Mouse (Mus musculus) heart, embryonic 12.5 days (tissue): ENCODE data around the gene Itga9. TPM values are rescaled to one million over a fixed set of nuclear protein-coding genes. Genes with fewer than 3 reads are reported as not detected.

Experiments used
- ATAC-seq: fragments of 200-750 bp; cut with Nextera tagmentation; 2 replicates; pipeline ENCODE4 v1.8.0; 2017; ENCODE audit warnings: moderate TSS enrichment, moderate library complexity; ENCODE audit not compliant: insufficient number of reproducible peaks, low FRiP score
- H3K27ac ChIP-seq: fragments of 300-500 bp; sonication (generic); 2 replicates; pipeline ENCODE4 v1.5.1; 2016; ENCODE audit warnings: mild to moderate bottlenecking, moderate library complexity; ENCODE audit not compliant: poor library complexity, severe bottlenecking
- H3K27me3 ChIP-seq: fragments of 300-500 bp; sonication (generic); replicated peaks from 2 replicates; pipeline ENCODE4 v1.6.1; 2016; ENCODE audit warnings: mild to moderate bottlenecking, moderate library complexity
- H3K36me3 ChIP-seq: fragments of 300-500 bp; sonication (generic); 2 replicates; pipeline ENCODE4 v1.6.1; 2016; ENCODE audit warnings: mild to moderate bottlenecking, moderate library complexity
- H3K4me1 ChIP-seq: fragments of 300-500 bp; sonication (generic); replicated peaks from 2 replicates; pipeline ENCODE4 v1.6.1; 2016; ENCODE audit warnings: mild to moderate bottlenecking
- H3K4me2 ChIP-seq: fragments of 300-500 bp; sonication (generic); 2 replicates; pipeline ENCODE4 v1.6.1; 2016; ENCODE audit warnings: mild to moderate bottlenecking, moderate library complexity
- H3K4me3 ChIP-seq: fragments of 300-500 bp; sonication (generic); 2 replicates; pipeline ENCODE4 v1.5.1; 2016; ENCODE audit warnings: mild to moderate bottlenecking
- H3K9ac ChIP-seq: fragments of 300-500 bp; sonication (generic); 2 replicates; pipeline ENCODE4 v1.6.1; 2016; ENCODE audit warnings: mild to moderate bottlenecking, moderate library complexity
- H3K9me3 ChIP-seq: fragments of 300-500 bp; sonication (generic); replicated peaks from 2 replicates; pipeline ENCODE4 v1.6.1; 2016; ENCODE audit warnings: mild to moderate bottlenecking, moderate library complexity
- WGBS: fragments of 180-500 bp; shearing (Covaris S2); methylation state at CpG from one replicate; pipeline ENCODE4 v1.1.7; 2016; 5-methylcytosine and 5-hydroxymethylcytosine counted together
- polyA plus RNA-seq: library from polyadenylated mRNA; unstranded; fragments of >200 nt; fragmentation: Nextera tagmentation; extraction: Ambion mirVana; gene quantifications from 2 replicates; pipeline ENCODE4 v1.2.1, GENCODE M21; 2016

Itga9 gene
- polyA plus RNA-seq, 1 experiment from 2014 or later: 21.0 TPM

DNA sequence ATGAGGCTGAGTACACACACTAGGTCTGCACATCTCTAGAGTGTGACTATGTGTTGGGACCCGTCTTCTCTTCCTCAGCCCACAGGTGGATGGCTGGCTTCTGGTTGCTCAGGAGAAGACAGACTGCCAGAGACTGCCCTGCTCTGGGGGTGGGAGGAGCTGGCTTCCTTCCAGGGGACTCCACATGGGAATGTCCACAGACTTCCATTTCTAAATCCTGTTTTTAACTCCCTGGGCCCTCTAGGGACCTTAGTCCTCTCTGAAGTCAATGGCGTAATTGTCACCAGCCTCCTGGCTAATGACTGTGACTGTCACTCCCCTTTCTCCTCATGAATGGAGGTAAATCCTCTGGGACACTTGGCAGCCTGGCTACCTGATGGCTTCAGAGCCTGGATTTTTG, 45.4 kb downstream of the Itga9 start:
- Histone ChIP-seq H3K27me3 (no peaks in the 10 kb centered on the region; the same call in 1 of the 2 replicates), H3K36me3 (peaks cover 18% of the 10 kb centered on the region), H3K9ac (no peak overlapping the region), H3K4me3 (no peak overlapping the region), H3K4me2 (no peak overlapping the region), H3K4me1 (peaks cover 32% of the 10 kb centered on the region), H3K9me3 (0 out of 2 replicates have a peak, but pooled peaks cover 8% of the 10 kb centered on the region), H3K27ac (no peak overlapping the region)
- WGBS: 66% methylated on average over 2 of the region's 2 CpGs
- no peak for ATAC-seq

DNA sequence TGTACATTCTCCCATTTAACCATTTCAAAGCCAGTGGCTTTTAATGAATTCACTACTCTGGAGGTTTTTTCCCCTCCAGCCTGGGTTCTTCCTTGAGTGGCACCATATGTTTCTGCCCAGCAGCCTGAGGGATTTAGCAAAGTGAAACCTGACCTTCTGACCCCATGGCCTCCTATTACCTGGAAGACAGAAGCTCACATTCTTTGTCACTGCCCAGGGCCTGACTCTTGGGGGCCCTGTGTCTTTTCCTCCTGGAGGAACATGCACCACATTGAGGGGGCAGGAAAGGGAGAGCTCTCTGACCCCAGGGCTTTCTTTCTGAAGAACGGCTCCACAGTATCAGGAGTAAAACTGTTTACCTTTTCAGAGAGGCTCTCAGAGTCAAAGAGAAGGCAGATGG, 46.9 kb downstream of the Itga9 start:
- Histone ChIP-seq H3K27me3 (no peaks in the 10 kb centered on the region; the same call in 1 of the 2 replicates), H3K27ac (no peak overlapping the region), H3K4me3 (no peak overlapping the region), H3K4me2 (no peak overlapping the region), H3K36me3 (peaks cover 18% of the 10 kb centered on the region), H3K4me1 (peaks cover 22% of the 10 kb centered on the region), H3K9ac (no peak overlapping the region), H3K9me3 (0 out of 2 replicates have a peak, but pooled peaks cover 8% of the 10 kb centered on the region)
- ATAC-seq: no peak
- WGBS: 71% methylated on average over 1 of the region's 1 CpGs

DNA sequence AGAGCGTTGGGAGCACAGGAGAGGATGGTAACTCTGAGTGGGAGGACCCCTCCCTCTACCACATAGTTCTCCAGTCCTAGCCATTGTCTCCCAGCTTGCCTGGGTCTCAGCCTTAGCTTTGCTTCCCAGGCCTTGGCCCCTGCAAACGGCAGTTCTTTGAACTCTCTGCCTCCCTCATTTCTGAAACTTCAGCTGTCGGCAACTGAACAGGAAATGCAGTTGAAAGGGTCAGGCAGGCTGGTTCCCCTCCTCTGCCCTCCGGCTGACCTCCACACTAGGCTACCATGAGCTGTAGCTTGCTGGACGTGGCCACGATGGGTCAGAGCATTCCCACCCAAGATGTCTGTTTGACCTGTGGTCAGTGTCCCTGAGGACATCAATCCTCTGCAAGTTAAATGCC, 48.5 kb downstream of the Itga9 start:
- H3K27ac ChIP-seq: no peak overlapping the region
- no peaks in the 10 kb centered on the region for H3K27me3 ChIP-seq
- H3K4me1 ChIP-seq: peaks cover 23% of the 10 kb centered on the region
- no peak overlapping the region for H3K4me2 ChIP-seq
- peak; percentile 30; the same call in 1 of the 2 replicates for ATAC-seq
- no peak overlapping the region for H3K9ac ChIP-seq
- H3K36me3 ChIP-seq: peaks cover 24% of the 10 kb centered on the region
- 19% methylated on average over 6 of the region's 6 CpGs for WGBS
- 0 out of 2 replicates have a peak, but pooled peaks cover 6% of the 10 kb centered on the region for H3K9me3 ChIP-seq
- no peak overlapping the region for H3K4me3 ChIP-seq

GRCm38 (mm10) chr9:118655726-118656125, 49.2 kb downstream of the Itga9 start:
- H3K9ac ChIP-seq: no peak overlapping the region
- H3K4me3 ChIP-seq: no peak overlapping the region
- no peak overlapping the region for H3K27ac ChIP-seq
- 0 out of 2 replicates have a peak, but pooled peaks cover 6% of the 10 kb centered on the region for H3K9me3 ChIP-seq
- 66% methylated on average over 3 of the region's 3 CpGs for WGBS
- peaks cover 24% of the 10 kb centered on the region for H3K36me3 ChIP-seq
- H3K4me2 ChIP-seq: no peak overlapping the region
- no peak for ATAC-seq
- H3K4me1 ChIP-seq: peaks cover 28% of the 10 kb centered on the region
- H3K27me3 ChIP-seq: no peaks in the 10 kb centered on the region

DNA sequence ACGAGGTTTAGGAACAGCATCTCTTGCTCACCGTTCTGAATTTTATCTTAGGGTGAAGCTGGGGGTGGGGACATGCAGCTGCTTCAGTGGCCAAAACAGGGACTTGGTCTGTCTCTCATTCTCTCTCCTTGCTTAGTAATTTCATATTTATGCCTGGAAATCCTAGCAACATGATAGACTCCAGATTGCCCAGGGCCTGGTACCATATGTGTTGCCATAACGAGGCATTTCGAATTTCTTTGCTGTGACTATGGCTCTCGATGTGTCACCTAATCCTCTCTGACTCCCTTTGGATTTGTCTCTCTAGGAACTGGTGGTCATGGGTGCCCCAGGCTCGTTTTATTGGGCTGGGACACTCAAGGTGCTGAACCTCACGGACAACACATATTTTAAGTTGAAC, 51.7 kb downstream of the Itga9 start:
- Histone ChIP-seq H3K4me1 (peaks cover 24% of the 10 kb centered on the region), H3K27ac (no peak overlapping the region), H3K4me3 (no peak overlapping the region), H3K27me3 (no peaks in the 10 kb centered on the region), H3K9me3 (0 out of 2 replicates have a peak, but pooled peaks cover 1% of the 10 kb centered on the region), H3K36me3 (peaks cover 26% of the 10 kb centered on the region), H3K9ac (no peak overlapping the region), H3K4me2 (no peak overlapping the region)
- WGBS: 79% methylated on average over 7 of the region's 7 CpGs
- ATAC-seq: no peak

DNA sequence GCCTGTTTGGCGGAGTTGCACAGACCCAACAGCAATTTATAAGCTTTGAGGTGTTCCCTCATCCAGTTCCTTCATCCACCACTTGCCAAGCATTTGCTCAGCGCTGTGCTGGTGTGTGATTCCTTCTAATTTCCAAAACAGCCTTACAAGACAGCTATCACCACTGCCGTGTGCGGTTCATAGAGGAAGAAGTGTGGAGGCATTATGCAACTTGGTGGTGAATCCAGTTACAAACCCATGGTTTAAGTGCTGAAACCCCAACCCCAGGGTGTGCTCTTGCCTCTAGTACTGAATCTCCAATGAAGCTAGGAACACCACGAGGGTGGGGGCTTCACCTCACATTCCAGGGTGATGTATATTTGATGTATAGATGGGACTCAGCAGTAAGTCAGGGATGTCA, 53.3 kb downstream of the Itga9 start:
- Histone ChIP-seq H3K27ac (no peak overlapping the region), H3K36me3 (peaks cover 29% of the 10 kb centered on the region), H3K4me1 (peaks cover 18% of the 10 kb centered on the region), H3K4me3 (no peak overlapping the region), H3K27me3 (0 out of 2 replicates have a peak, but pooled peaks cover 3% of the 10 kb centered on the region), H3K9me3 (no peaks in the 10 kb centered on the region), H3K4me2 (no peak overlapping the region), H3K9ac (no peak overlapping the region)
- WGBS: 66% methylated on average over 5 of the region's 5 CpGs
- ATAC-seq: no peak

DNA sequence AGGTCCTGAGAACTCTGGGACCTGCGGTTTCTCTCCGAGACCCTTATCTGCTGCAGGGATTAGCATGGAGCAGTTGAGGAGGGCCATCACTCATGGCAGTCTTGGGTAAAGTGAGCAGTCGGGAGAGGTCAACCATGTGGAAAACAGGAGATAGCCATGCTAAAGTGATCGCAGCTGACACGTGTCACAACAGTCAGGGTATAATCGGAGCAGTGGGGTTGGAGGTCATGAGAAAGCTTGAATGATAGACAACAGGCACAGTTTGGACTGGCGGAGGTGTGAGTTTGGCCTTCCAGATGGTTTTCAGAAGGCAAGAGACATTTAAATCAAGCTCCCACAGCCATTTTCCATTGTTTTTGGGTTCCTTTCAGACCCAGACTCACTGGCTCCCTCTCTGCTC, 53.8 kb downstream of the Itga9 start:
- Histone ChIP-seq H3K4me1 (peaks cover 14% of the 10 kb centered on the region), H3K9ac (no peak overlapping the region), H3K4me3 (no peak overlapping the region), H3K27ac (no peak overlapping the region), H3K4me2 (no peak overlapping the region), H3K36me3 (peaks cover 29% of the 10 kb centered on the region), H3K27me3 (0 out of 2 replicates have a peak, but pooled peaks cover 3% of the 10 kb centered on the region), H3K9me3 (no peaks in the 10 kb centered on the region)
- 30% methylated on average over 7 of the region's 7 CpGs for WGBS
- ATAC-seq: peak; percentile 40

DNA sequence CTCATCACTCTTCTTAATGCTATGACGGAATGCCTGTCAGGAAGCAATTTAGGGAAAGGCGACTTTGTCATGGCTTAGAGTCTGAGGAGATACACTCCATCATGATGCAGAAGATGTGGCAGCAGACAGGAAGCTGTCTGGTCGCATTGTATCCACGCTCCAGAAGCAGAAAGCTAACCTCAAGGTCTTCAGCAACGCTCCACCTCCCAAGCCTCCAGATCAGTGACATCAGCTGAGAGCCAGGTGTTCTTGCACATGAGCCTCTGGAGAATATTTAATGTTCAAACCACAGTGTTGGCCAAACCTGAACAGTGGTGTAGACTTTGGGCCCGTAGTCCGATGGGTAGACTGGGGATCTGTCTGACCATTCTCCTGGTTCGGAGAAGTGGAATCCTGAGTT, 55.5 kb downstream of the Itga9 start:
- no peak overlapping the region for H3K4me2 ChIP-seq
- no peak for ATAC-seq
- H3K27me3 ChIP-seq: 0 out of 2 replicates have a peak, but pooled peaks cover 6% of the 10 kb centered on the region
- H3K9ac ChIP-seq: no peak overlapping the region
- H3K4me1 ChIP-seq: peaks cover 18% of the 10 kb centered on the region
- 73% methylated on average over 8 of the region's 8 CpGs for WGBS
- H3K27ac ChIP-seq: no peak overlapping the region
- no peak overlapping the region for H3K4me3 ChIP-seq
- H3K9me3 ChIP-seq: peaks cover 6% of the 10 kb centered on the region
- H3K36me3 ChIP-seq: peaks cover 47% of the 10 kb centered on the region

- Histone ChIP-seq H3K27me3 (0 out of 2 replicates have a peak, but pooled peaks cover 6% of the 10 kb centered on the region), H3K4me3 (no peak overlapping the region), H3K9ac (no peak overlapping the region), H3K4me1 (peaks cover 18% of the 10 kb centered on the region), H3K36me3 (peaks cover 49% of the 10 kb centered on the region), H3K9me3 (peaks cover 6% of the 10 kb centered on the region), H3K4me2 (no peak overlapping the region), H3K27ac (no peak overlapping the region)
- no peak for ATAC-seq
- 81% methylated on average over 10 of the region's 10 CpGs for WGBS
Measured at GRCm38 (mm10) chr9:118662476-118662875, 56.0 kb downstream of the Itga9 start.

GRCm38 (mm10) chr9:118663938-118664337, 57.4 kb downstream of the Itga9 start:
- peaks cover 18% of the 10 kb centered on the region for H3K4me1 ChIP-seq
- 76% methylated on average over 6 of the region's 6 CpGs for WGBS
- H3K27ac ChIP-seq: no peak overlapping the region
- H3K4me3 ChIP-seq: no peak overlapping the region
- H3K36me3 ChIP-seq: peaks cover 54% of the 10 kb centered on the region
- H3K4me2 ChIP-seq: no peak overlapping the region
- H3K9ac ChIP-seq: no peak overlapping the region
- no peak for ATAC-seq
- peaks cover 6% of the 10 kb centered on the region for H3K9me3 ChIP-seq
- H3K27me3 ChIP-seq: 0 out of 2 replicates have a peak, but pooled peaks cover 6% of the 10 kb centered on the region

DNA sequence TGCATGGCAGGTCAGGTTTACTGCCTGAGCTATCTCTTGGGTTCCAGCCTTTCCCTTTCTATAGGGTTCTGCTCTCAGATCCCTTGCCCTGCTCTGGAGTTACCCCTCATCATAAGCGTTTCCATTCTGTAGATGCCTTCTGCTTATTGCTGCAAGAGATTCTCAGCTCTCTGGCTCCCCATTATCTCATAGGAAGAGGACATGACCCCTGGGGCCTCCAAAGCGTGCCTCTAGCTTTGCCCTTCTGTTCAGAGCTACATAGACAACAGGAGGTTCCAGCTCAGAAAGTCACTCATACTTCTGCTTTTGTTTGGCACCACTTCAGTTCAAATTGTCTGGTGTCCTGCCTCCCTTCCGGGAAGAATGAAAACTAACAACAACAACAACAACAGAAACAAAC, 59.6 kb downstream of the Itga9 start:
- H3K9ac ChIP-seq: no peak overlapping the region
- H3K36me3 ChIP-seq: peaks cover 64% of the 10 kb centered on the region
- no peak overlapping the region for H3K27ac ChIP-seq
- peaks cover 10% of the 10 kb centered on the region for H3K4me1 ChIP-seq
- 0 out of 2 replicates have a peak, but pooled peaks cover 6% of the 10 kb centered on the region for H3K27me3 ChIP-seq
- no peak overlapping the region for H3K4me3 ChIP-seq
- H3K9me3 ChIP-seq: peaks cover 6% of the 10 kb centered on the region
- H3K4me2 ChIP-seq: no peak overlapping the region
- no peak for ATAC-seq
- WGBS: 55% methylated on average over 3 of the region's 3 CpGs

DNA sequence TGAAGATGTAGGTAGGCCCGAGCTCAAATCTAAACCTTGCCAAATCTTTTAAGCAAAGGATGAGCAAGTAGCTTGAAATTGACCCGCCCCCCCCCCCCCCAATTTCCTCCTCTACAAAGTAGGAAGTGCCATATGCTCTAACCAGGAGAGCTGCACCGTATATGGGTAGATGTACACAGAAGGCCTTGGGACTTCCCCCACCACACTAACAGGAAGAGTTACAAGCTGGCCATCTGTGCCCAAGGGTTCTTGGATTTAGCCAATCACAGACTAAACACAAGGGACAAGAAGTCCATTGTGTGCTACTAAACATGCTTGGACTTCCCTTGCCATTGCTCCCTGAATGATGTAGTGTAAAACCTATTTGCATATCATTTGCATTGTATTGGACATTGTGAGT, 63.2 kb downstream of the Itga9 start:
- peaks cover 6% of the 10 kb centered on the region for H3K9me3 ChIP-seq
- H3K27ac ChIP-seq: no peak overlapping the region
- H3K9ac ChIP-seq: no peak overlapping the region
- peaks cover 62% of the 10 kb centered on the region for H3K36me3 ChIP-seq
- peaks cover 5% of the 10 kb centered on the region; the same call in 1 of the 2 replicates for H3K4me1 ChIP-seq
- H3K27me3 ChIP-seq: 0 out of 2 replicates have a peak, but pooled peaks cover 3% of the 10 kb centered on the region
- 76% methylated on average over 3 of the region's 3 CpGs for WGBS
- H3K4me3 ChIP-seq: no peak overlapping the region
- no peak overlapping the region for H3K4me2 ChIP-seq
- ATAC-seq: no peak
